Mouse (Mus musculus): ENCODE data around the gene Hmx2.

- TF ChIP-seq POLR2A (IDR thresholded peaks at IDR 0.05; ENCODE audit: low read depth, low read length), result no peak
- no peak for TF ChIP-seq CTCF (conservative IDR thresholded peaks at IDR 0.05; ENCODE audit: insufficient read depth, insufficient read length, low read depth, low read length)
Measured at GRCm38 (mm10) chr7:131545701-131546385, 2.7 kb upstream of the Hmx2 start.

Data from kidney, adult 2 months (tissue).